In genomic region chr8:83624739-83625138, GRCm38 (mm10) we compare ENCODE assay signal across 8 mouse cellular contexts. TPM values are rescaled to one million over a fixed set of nuclear protein-coding genes. Genes with fewer than 3 reads are reported as not detected.
DNase-seq lines count a peak whose midpoint lies in the region; ATAC-seq lines count a peak whose summit lies in the region.

No protein-coding gene starts in this region.

- no peak overlapping the region for H3K4me2 ChIP-seq in neural tube, embryonic 11.5 days (ENCODE audit: low read depth)

- ATAC-seq in neural tube, embryonic 11.5 days (ENCODE audit: insufficient read depth, low FRiP score, low TSS enrichment): no peak

- 50% methylated on average over 3 of the region's 3 CpGs for WGBS in neural tube, embryonic 11.5 days

- no peaks in the 10 kb centered on the region for H3K9me3 ChIP-seq in neural tube, embryonic 11.5 days (ENCODE audit: control insufficient read depth, low read length)

- H3K9ac ChIP-seq in neural tube, embryonic 11.5 days (ENCODE audit: low read length): no peak overlapping the region

- no peaks in the 10 kb centered on the region for H3K4me1 ChIP-seq in neural tube, embryonic 11.5 days (ENCODE audit: control insufficient read depth, insufficient read depth, low read length)

- H3K4me3 ChIP-seq in neural tube, embryonic 11.5 days (ENCODE audit: low read depth, low read length): no peak overlapping the region

- no peaks in the 10 kb centered on the region for H3K36me3 ChIP-seq in neural tube, embryonic 11.5 days (ENCODE audit: control insufficient read depth, insufficient read depth, low read length)
- no peaks in the 10 kb centered on the region for H3K36me3 ChIP-seq in splenic B cell, adult 2 months (ENCODE audit: control insufficient read depth, insufficient read depth, low read length, poor library complexity, severe bottlenecking)

- no peaks in the 10 kb centered on the region for H3K27me3 ChIP-seq in neural tube, embryonic 11.5 days (ENCODE audit: control insufficient read depth, insufficient read depth, low read length)
- H3K27me3 ChIP-seq in splenic B cell, adult 2 months (ENCODE audit: control insufficient read depth, insufficient read depth, low read length, poor library complexity, severe bottlenecking): no peaks in the 10 kb centered on the region

- peak; percentile 63 for DNase-seq in embryo, embryonic 10 days (ENCODE audit: low spot score)
- no peak for DNase-seq in embryo, embryonic 9.5 days (ENCODE audit: extremely low spot score)
- peak; percentile 32 for DNase-seq in neural tube, embryonic 11.5 days (ENCODE audit: low spot score)
- no peak for DNase-seq in neural tube, embryonic 10.5 days (ENCODE audit: extremely low spot score, low spot score)
- DNase-seq in kidney, postnatal 10 days: peak; percentile 65
- DNase-seq in splenic B cell, adult 2 months (ENCODE audit: low read depth, low spot score): peak; percentile 38
- DNase-seq in natural killer cell, adult 2 months (ENCODE audit: low spot score in 2 of 2): no peak
- no peak for DNase-seq in frontal cortex, postnatal 14 days (ENCODE audit: low spot score in 2 of 2)

- no peak overlapping the region for H3K27ac ChIP-seq in neural tube, embryonic 11.5 days (ENCODE audit: low read depth, low read length)

RNA-seq across cellular contexts. Expression of gene Dnajb1, which starts 16.7 kb away (rescaled TPM):
- polyA plus RNA-seq in neural tube, embryonic 11.5 days (2014; fragmentation: Nextera tagmentation; extraction: Ambion mirVana): 64.9 and 68.9 TPM in 2 replicates

RNA-seq across cellular contexts. Expression of gene Tecr, which starts 17.0 kb away (rescaled TPM):
- 734 and 760 TPM in 2 replicates for polyA plus RNA-seq in neural tube, embryonic 11.5 days (2014; fragmentation: Nextera tagmentation; extraction: Ambion mirVana)

RNA-seq across cellular contexts. Expression of gene Gipc1, which starts 27.7 kb away (rescaled TPM):
- polyA plus RNA-seq in neural tube, embryonic 11.5 days (2014; fragmentation: Nextera tagmentation; extraction: Ambion mirVana): 174 and 181 TPM in 2 replicates

RNA-seq across cellular contexts. Expression of gene Ptger1, which starts 41.7 kb away (rescaled TPM):
- polyA plus RNA-seq in neural tube, embryonic 11.5 days (2014; fragmentation: Nextera tagmentation; extraction: Ambion mirVana): 0.34 and 1.1 TPM in 2 replicates

RNA-seq across cellular contexts. Expression of gene Ndufb7, which starts 58.3 kb away (rescaled TPM):
- 326 and 331 TPM in 2 replicates for polyA plus RNA-seq in neural tube, embryonic 11.5 days (2014; fragmentation: Nextera tagmentation; extraction: Ambion mirVana)

Comparison
In these comparisons a context has a peak if more than half of its experiments do, and no peak if none do; other contexts are left out.
1. DNase-seq: peak in embryo, embryonic 10 days (single experiment), neural tube, embryonic 11.5 days (single experiment), kidney, postnatal 10 days (single experiment) and splenic B cell, adult 2 months (single experiment); none in embryo, embryonic 9.5 days (single experiment), neural tube, embryonic 10.5 days (single experiment), natural killer cell, adult 2 months (0 of 2) and frontal cortex, postnatal 14 days (0 of 2).